Mouse (Mus musculus) heart, embryonic 11.5 days (tissue): ENCODE data around the gene Ift43. TPM values are rescaled to one million over a fixed set of nuclear protein-coding genes. Genes with fewer than 3 reads are reported as not detected.
A peak's percentile ranks its signal among the peaks of the same experiment; 100 is the strongest.

ENCODE experiments used
- ATAC-seq: fragments of 200-750 bp; cut with Nextera tagmentation; replicated peaks from 2 replicates; pipeline ENCODE4 v1.8.0; 2017; ENCODE audit warnings: moderate library complexity; ENCODE audit not compliant: insufficient number of reproducible peaks, low FRiP score, low TSS enrichment
- H3K27ac ChIP-seq: fragments of 300-500 bp; sonication (generic); 2 replicates; pipeline ENCODE4 v1.5.1; 2014; ENCODE audit warnings: mild to moderate bottlenecking, low read depth, low read length
- H3K27me3 ChIP-seq: fragments of 300-500 bp; sonication (generic); 2 replicates; pipeline ENCODE4 v1.6.1; 2014; ENCODE audit warnings: mild to moderate bottlenecking, low read length, mixed read lengths; ENCODE audit not compliant: control insufficient read depth, insufficient read depth
- H3K36me3 ChIP-seq: fragments of 300-500 bp; sonication (generic); 2 replicates; pipeline ENCODE4 v1.6.1; 2014; ENCODE audit warnings: mild to moderate bottlenecking, low read length, moderate library complexity, mixed read lengths; ENCODE audit not compliant: control insufficient read depth, insufficient read depth
- H3K4me1 ChIP-seq: fragments of 300-500 bp; sonication (generic); 2 replicates; pipeline ENCODE4 v1.6.1; 2014; ENCODE audit warnings: low read length; ENCODE audit not compliant: control insufficient read depth, insufficient read depth
- H3K4me2 ChIP-seq: fragments of 300-500 bp; sonication (generic); 2 replicates; pipeline ENCODE4 v1.6.1; 2014; ENCODE audit warnings: mild to moderate bottlenecking, moderate library complexity
- H3K4me3 ChIP-seq: fragments of 300-500 bp; sonication (generic); 2 replicates; pipeline ENCODE4 v1.5.1; 2014; ENCODE audit warnings: low read depth, low read length
- H3K9ac ChIP-seq: fragments of 300-500 bp; sonication (generic); 2 replicates; pipeline ENCODE4 v1.6.1; 2014; ENCODE audit warnings: mild to moderate bottlenecking, low read depth, low read length, moderate library complexity
- H3K9me3 ChIP-seq: fragments of 300-500 bp; sonication (generic); replicated peaks from 2 replicates; pipeline ENCODE4 v1.6.1; 2016; ENCODE audit warnings: low read length; ENCODE audit not compliant: control insufficient read depth
- WGBS: fragments of 180-500 bp; shearing (Covaris S2); extraction: QIAGEN DNeasy Blood & Tissue Kit; methylation state at CpG from one replicate; pipeline ENCODE4 v1.1.7; 2014; ENCODE audit not compliant: insufficient replicate concordance; 5-methylcytosine and 5-hydroxymethylcytosine counted together
- polyA plus RNA-seq: library from polyadenylated mRNA; unstranded; fragments of >200 nt; fragmentation: Nextera tagmentation; extraction: Ambion mirVana; gene quantifications from 2 replicates; pipeline ENCODE4 v1.2.1, GENCODE M21; 2014

The Ift43 gene
- polyA plus RNA-seq, 1 experiment from 2014 or later = 113 TPM

DNA sequence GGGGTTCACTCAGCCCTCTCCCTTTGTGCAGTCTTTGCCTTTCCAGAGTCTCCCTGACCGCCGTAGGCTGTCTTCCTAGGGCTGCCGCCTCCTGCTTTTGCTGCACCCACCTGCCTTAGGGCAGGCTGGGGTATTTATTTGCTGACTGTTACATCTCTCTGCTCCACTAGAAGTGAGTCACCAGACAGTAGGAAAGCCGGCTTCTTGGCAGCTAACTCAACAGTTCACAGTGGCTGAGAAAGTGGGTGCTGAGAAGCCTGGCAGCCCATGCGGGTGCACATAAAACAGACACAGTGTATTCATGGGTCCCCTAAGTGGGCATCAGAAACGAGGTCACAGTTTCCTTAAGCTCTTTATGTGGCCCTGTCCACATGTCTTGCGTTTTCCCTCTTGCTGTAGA, 3.5 kb downstream of the Ift43 start:
- ATAC-seq = no peak
- Histone ChIP-seq H3K4me2 (no peak overlapping the region), H3K9ac (no peak overlapping the region), H3K36me3 (peaks cover 4% of the 10 kb centered on the region; the same call in 1 of the 2 replicates), H3K4me1 (0 out of 2 replicates have a peak, but pooled peaks cover 5% of the 10 kb centered on the region), H3K27ac (no peak overlapping the region), H3K4me3 (no peak overlapping the region), H3K27me3 (no peaks in the 10 kb centered on the region), H3K9me3 (no peaks in the 10 kb centered on the region)
- 86% methylated on average over 7 of the region's 7 CpGs for WGBS

DNA sequence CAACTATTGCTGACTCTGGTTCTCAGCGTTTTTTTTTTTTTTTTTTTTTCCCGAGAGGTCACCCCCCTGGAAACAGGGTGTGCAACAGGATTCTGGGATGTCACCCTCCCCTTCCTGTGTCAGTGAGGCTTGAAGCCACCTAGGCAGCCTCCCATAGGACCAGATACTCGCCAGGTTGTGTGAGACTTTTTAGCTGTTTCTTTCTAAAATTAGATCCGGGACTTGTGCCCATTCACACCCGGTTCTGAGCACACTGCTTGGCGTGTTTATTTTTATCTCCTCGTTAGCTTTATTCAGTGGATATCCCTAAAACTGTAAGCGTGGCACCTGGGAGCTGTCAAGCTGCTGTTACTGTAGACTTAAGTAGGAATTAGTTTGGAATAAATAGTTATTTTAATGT, 4.2 kb downstream of the Ift43 start:
- no peak overlapping the region for H3K4me3 ChIP-seq
- H3K9ac ChIP-seq = no peak overlapping the region
- no peaks in the 10 kb centered on the region for H3K27me3 ChIP-seq
- H3K4me2 ChIP-seq = no peak overlapping the region
- peaks cover 12% of the 10 kb centered on the region for H3K4me1 ChIP-seq
- no peaks in the 10 kb centered on the region for H3K9me3 ChIP-seq
- ATAC-seq = no peak
- no peak overlapping the region for H3K27ac ChIP-seq
- H3K36me3 ChIP-seq = peaks cover 4% of the 10 kb centered on the region; the same call in 1 of the 2 replicates
- WGBS = 54% methylated on average over 7 of the region's 8 CpGs

DNA sequence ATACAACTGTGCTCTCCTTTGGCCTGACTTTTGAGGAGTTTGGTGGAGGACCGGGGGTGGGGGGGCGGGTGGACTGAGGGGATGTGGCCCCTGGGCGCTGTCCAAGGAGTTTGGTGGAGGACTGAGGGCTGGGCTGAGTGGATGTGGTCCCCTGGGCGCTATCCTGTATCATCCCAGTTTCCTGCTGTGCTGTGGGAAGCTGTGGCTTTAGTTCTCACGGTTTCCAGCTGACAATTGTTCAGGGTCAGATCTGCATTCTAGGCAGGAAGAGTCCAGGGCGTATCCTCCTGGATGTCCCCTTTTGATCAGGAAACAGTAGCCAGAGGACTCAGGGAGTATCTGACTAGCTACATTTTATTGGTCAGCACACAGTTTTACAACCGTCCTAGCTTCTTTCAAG, 5.7 kb downstream of the Ift43 start:
- Histone ChIP-seq H3K27me3 (no peaks in the 10 kb centered on the region), H3K4me3 (no peak overlapping the region), H3K9me3 (no peaks in the 10 kb centered on the region), H3K27ac (no peak overlapping the region), H3K4me2 (no peak overlapping the region), H3K9ac (no peak overlapping the region), H3K4me1 (peaks cover 18% of the 10 kb centered on the region), H3K36me3 (peaks cover 4% of the 10 kb centered on the region; the same call in 1 of the 2 replicates)
- ATAC-seq = no peak; the same call in 1 of the 2 replicates
- 64% methylated on average over 7 of the region's 7 CpGs for WGBS

DNA sequence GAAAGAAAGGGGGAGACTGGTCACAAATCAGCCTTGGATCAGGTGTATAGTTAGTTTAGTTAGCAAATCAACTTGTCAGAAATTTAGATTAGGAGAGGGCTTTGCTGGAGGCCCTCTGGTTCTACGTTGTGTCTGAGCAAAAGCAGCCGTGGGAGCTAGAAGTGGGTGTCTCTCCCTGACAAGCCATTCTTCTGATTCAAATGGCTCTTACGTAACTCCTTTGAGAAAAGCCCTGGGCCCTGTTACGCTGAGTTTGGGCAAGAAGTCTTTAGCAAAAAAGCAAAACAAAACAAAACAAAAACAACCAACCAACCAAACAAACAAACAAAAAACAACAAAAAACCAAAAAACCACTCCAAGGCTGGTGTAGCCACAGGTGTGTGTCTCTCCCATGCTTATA, 8.4 kb downstream of the Ift43 start:
- no peak for ATAC-seq
- Histone ChIP-seq H3K4me2 (no peak overlapping the region), H3K9me3 (no peaks in the 10 kb centered on the region), H3K36me3 (peaks cover 4% of the 10 kb centered on the region; the same call in 1 of the 2 replicates), H3K27ac (no peak overlapping the region), H3K9ac (no peak overlapping the region), H3K4me3 (no peak overlapping the region), H3K4me1 (peaks cover 16% of the 10 kb centered on the region), H3K27me3 (no peaks in the 10 kb centered on the region)
- WGBS = 63% methylated on average over 4 of the region's 4 CpGs

DNA sequence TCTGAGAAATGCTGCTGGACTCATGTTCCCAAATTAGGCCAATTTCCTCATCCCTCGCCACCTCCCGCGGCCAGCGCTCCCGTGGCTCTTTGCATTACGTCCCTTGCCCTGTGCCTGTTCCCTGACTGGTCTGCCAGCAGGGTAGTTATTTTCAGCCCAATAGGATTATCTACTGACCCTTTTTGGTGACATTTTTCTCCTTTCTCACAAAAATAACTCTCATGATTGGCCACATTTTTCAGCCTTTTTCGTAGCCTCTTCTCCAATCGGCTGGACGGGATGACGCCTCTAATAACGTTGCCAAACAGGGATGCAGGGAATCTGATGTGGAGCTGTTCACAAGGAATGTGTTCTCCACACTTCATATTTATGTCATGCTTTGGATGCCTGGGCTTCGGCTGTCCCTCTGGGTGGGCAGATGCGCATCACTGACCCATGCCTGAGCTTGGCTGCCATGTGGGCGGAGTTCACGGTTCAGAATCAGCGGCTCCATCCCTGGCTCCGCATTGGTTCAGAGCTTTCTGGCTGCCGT, 9.3 kb downstream of the Ift43 start:
- Histone ChIP-seq H3K4me1 (peaks cover 16% of the 10 kb centered on the region), H3K9ac (no peak overlapping the region), H3K27ac (peak overlapping the region; percentile 37), H3K4me3 (peak overlapping the region; percentile 0; the same call in 1 of the 2 replicates), H3K4me2 (peak overlapping the region; percentile 44), H3K36me3 (no peaks in the 10 kb centered on the region; the same call in 1 of the 2 replicates), H3K27me3 (no peaks in the 10 kb centered on the region), H3K9me3 (no peaks in the 10 kb centered on the region)
- WGBS = 44% methylated on average over 18 of the region's 18 CpGs
- ATAC-seq = no peak

DNA sequence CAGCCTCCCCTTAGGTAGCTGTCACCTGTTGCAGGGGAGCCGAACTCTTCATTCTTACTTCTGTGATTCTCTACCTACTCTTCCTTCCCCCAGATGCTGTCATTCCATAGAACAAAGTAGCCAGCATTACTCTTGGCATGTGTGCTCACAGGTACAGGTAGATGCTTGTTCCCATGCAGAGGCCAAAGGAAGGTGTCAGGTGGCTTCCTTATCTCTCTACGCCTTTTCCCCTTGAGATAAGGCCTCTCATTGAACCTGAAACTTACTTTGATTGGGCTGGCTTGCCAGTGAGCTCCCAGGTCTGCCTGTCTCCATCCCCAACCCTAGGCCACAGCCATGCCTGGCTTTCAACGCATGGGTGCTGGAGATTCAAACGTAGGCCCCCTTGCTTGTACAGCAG, 11.7 kb downstream of the Ift43 start:
- Histone ChIP-seq H3K9me3 (no peaks in the 10 kb centered on the region), H3K27ac (no peak overlapping the region), H3K4me3 (no peak overlapping the region), H3K36me3 (no peaks in the 10 kb centered on the region; the same call in 1 of the 2 replicates), H3K4me2 (no peak overlapping the region), H3K27me3 (no peaks in the 10 kb centered on the region), H3K9ac (no peak overlapping the region), H3K4me1 (peaks cover 20% of the 10 kb centered on the region)
- 70% methylated on average over 4 of the region's 4 CpGs for WGBS
- no peak for ATAC-seq

DNA sequence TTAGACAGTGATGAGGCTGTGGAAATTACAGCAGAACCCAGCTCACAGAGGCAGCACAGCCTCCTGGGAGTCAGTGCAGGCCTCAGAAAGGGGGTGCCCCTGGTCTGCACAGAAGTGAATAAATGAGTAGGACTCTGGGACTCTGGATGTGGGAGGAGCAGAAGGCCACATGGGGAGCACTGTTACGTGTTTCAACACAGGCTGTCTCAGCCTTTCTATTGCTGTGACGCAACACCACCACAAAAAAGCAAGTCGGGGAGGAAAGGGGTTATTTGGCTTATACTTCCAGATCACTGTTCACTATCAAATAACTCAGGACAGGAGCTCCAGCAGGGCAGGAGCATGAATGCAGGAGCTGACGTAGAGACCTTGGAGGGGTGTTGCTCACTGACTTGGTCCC, 13.5 kb downstream of the Ift43 start:
- no peaks in the 10 kb centered on the region for H3K9me3 ChIP-seq
- 84% methylated on average over 4 of the region's 4 CpGs for WGBS
- no peak for ATAC-seq
- peaks cover 24% of the 10 kb centered on the region for H3K4me1 ChIP-seq
- H3K27ac ChIP-seq = no peak overlapping the region
- no peaks in the 10 kb centered on the region for H3K27me3 ChIP-seq
- no peak overlapping the region for H3K4me3 ChIP-seq
- no peak overlapping the region for H3K9ac ChIP-seq
- no peaks in the 10 kb centered on the region; the same call in 1 of the 2 replicates for H3K36me3 ChIP-seq
- no peak overlapping the region for H3K4me2 ChIP-seq

DNA sequence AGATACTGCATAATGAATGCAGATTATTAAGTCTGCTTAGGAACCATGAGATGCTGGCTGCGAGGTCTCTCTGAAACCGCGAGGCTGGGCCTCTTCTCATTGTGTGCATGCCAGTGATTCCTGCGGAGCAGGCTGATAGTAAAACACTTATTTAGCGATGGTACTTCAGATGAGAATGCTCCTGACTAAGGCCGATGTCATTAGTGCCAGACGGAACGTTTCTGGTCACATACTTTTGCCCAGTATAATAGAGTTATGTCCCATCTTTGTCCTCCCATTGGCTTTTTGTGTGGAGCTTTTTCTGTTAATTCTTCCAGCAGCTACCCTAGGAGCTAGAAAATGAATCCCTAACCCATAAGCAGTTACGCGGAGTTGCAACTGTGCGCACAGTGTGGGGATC, 15.4 kb downstream of the Ift43 start:
- H3K4me2 ChIP-seq = no peak overlapping the region
- ATAC-seq = no peak

DNA sequence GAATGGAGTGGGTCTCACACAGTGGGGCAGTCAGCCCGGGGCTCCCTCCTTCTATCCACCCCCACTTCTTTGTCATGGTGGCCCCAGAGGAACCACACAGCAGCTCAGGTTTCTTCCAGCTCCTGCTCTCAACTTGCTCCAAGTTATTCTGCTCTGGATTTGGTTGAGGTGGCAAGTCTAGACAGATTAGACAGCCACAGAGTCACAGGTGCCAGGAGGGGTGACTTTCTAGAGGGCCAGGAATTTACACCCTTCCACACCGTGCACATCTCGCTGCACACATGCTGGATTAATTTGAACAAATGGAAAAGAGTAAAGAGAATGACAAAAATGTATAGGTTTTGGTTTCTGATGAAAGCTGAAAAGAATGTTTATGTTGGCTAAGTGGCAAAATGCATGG, 18.4 kb downstream of the Ift43 start:
- Histone ChIP-seq H3K27me3 (no peaks in the 10 kb centered on the region), H3K4me1 (peaks cover 45% of the 10 kb centered on the region), H3K36me3 (no peaks in the 10 kb centered on the region), H3K9me3 (no peaks in the 10 kb centered on the region), H3K4me3 (no peak overlapping the region), H3K27ac (no peak overlapping the region), H3K4me2 (no peak overlapping the region), H3K9ac (no peak overlapping the region)
- WGBS = 76% methylated on average over 3 of the region's 3 CpGs
- ATAC-seq = no peak

More for the DNA sequence above, 15.4 kb downstream of the Ift43 start:
- whole genome bisulfite sequencing = 62% methylated on average over 11 of the region's 11 CpGs
- Histone ChIP-seq H3K27me3 (no peaks in the 10 kb centered on the region), H3K9me3 (no peaks in the 10 kb centered on the region), H3K4me3 (no peak overlapping the region), H3K9ac (0 out of 2 replicates have a peak overlapping the region, but pooled peaks have one; percentile 10), H3K4me1 (peaks cover 17% of the 10 kb centered on the region; the same call in 1 of the 2 replicates), H3K27ac (peak overlapping the region; percentile 29; the same call in 1 of the 2 replicates), H3K36me3 (no peaks in the 10 kb centered on the region; the same call in 1 of the 2 replicates)
